Mouse (Mus musculus): Measurements from ENCODE around the gene 1700016H13Rik.

GRCm38 (mm10) chr5:103637162-103637561, 18.6 kb downstream of the 1700016H13Rik start:
- TF ChIP-seq POLR2A (IDR thresholded peaks at IDR 0.05; ENCODE audit: low read depth, low read length) (no peak), CTCF (IDR thresholded peaks at IDR 0.05; ENCODE audit: extremely low read depth, insufficient read depth, insufficient read length, insufficient replicate concordance) (no peak)

Measured in spleen, adult 2 months (tissue).